Mouse (Mus musculus) intestine, postnatal 0 days (tissue): ENCODE measurements around the gene Jdp2. TPM values are rescaled to one million over a fixed set of nuclear protein-coding genes. Genes with fewer than 3 reads are reported as not detected.

Experiments
- ATAC-seq: fragments of 200-750 bp; cut with Nextera tagmentation; 2 replicates; pipeline ENCODE4 v1.8.0; 2017; ENCODE audit warnings: mild to moderate bottlenecking, moderate TSS enrichment, moderate library complexity
- H3K27ac ChIP-seq: fragments of 300-500 bp; sonication (generic); 2 replicates; pipeline ENCODE4 v1.5.1; 2014; ENCODE audit warnings: mild to moderate bottlenecking, low read depth, low read length, moderate library complexity
- H3K27me3 ChIP-seq: fragments of 300-500 bp; sonication (generic); replicated peaks from 2 replicates; pipeline ENCODE4 v1.6.1; 2014; ENCODE audit warnings: low read length, mixed read lengths; ENCODE audit not compliant: control insufficient read depth, insufficient read depth
- H3K36me3 ChIP-seq: fragments of 300-500 bp; sonication (generic); 2 replicates; pipeline ENCODE4 v1.6.1; 2014; ENCODE audit warnings: mild to moderate bottlenecking, moderate library complexity; ENCODE audit not compliant: control insufficient read depth, insufficient read depth
- H3K4me1 ChIP-seq: fragments of 300-500 bp; sonication (generic); replicated peaks from 2 replicates; pipeline ENCODE4 v1.6.1; 2014; ENCODE audit warnings: antibody characterized with exemption, low read length, mixed read lengths; ENCODE audit not compliant: control insufficient read depth, insufficient read depth
- H3K4me2 ChIP-seq: fragments of 300-500 bp; sonication (generic); replicated peaks from 2 replicates; pipeline ENCODE4 v1.6.1; 2014; ENCODE audit warnings: low read depth, mild to moderate bottlenecking, moderate library complexity
- H3K4me3 ChIP-seq: fragments of 300-500 bp; sonication (generic); 2 replicates; pipeline ENCODE4 v1.5.1; 2014; ENCODE audit warnings: low read depth, low read length
- H3K9ac ChIP-seq: fragments of 300-500 bp; sonication (generic); 2 replicates; pipeline ENCODE4 v1.6.1; 2014; ENCODE audit warnings: mild to moderate bottlenecking, low read depth, low read length
- H3K9me3 ChIP-seq: fragments of 300-500 bp; sonication (generic); 2 replicates; pipeline ENCODE4 v1.6.1; 2016; ENCODE audit warnings: mixed run types; ENCODE audit not compliant: control insufficient read depth
- CTCF ChIP-seq: sonication (generic); IDR thresholded peaks from 2 replicates; pipeline ENCODE4 v1.5.1; 2016; ENCODE audit warnings: low read depth, mild to moderate bottlenecking, control low read depth, antibody characterized with exemption, moderate library complexity
- WGBS: fragments of 180-500 bp; shearing (Covaris S2); extraction: QIAGEN DNeasy Blood & Tissue Kit; methylation state at CpG from one replicate; pipeline ENCODE4 v1.1.7; 2014; 5-methylcytosine and 5-hydroxymethylcytosine counted together
- polyA plus RNA-seq: library from polyadenylated mRNA; unstranded; fragments of >200 nt; fragmentation: Nextera tagmentation; extraction: Ambion mirVana; gene quantifications from 2 replicates; pipeline ENCODE4 v1.2.1, GENCODE M21; 2015

The Jdp2 gene
- polyA plus RNA-seq, 1 experiment from 2014 or later = 0.44 TPM

GRCm38 (mm10) chr12:85603767-85604166 is 4.9 kb downstream of the Jdp2 start:
- WGBS = 57% methylated on average over 9 of the region's 9 CpGs
- Histone ChIP-seq H3K27ac (no peak overlapping the region), H3K4me1 (no peaks in the 10 kb centered on the region), H3K36me3 (peaks cover 7% of the 10 kb centered on the region; the same call in 1 of the 2 replicates), H3K9ac (no peak overlapping the region), H3K27me3 (peaks cover 6% of the 10 kb centered on the region; the same call in 1 of the 2 replicates), H3K9me3 (no peaks in the 10 kb centered on the region), H3K4me2 (no peak overlapping the region), H3K4me3 (no peak overlapping the region)
- no peak for ATAC-seq
- TF ChIP-seq CTCF = no peak

GRCm38 (mm10) chr12:85604301-85604998 is 5.6 kb downstream of the Jdp2 start:
- H3K4me1 ChIP-seq = no peaks in the 10 kb centered on the region
- H3K9ac ChIP-seq = no peak overlapping the region
- H3K36me3 ChIP-seq = peaks cover 8% of the 10 kb centered on the region; the same call in 1 of the 2 replicates
- 0 out of 2 replicates have a peak overlapping the region, but pooled peaks have one; percentile 29 for H3K27ac ChIP-seq
- ATAC-seq = no peak
- no peaks in the 10 kb centered on the region for H3K9me3 ChIP-seq
- TF ChIP-seq CTCF = no peak
- peaks cover 6% of the 10 kb centered on the region; the same call in 1 of the 2 replicates for H3K27me3 ChIP-seq
- H3K4me3 ChIP-seq = no peak overlapping the region
- 50% methylated on average over 9 of the region's 9 CpGs for WGBS
- no peak overlapping the region for H3K4me2 ChIP-seq

GRCm38 (mm10) chr12:85607519-85608449 is 9.0 kb downstream of the Jdp2 start:
- WGBS = 71% methylated on average over 14 of the region's 14 CpGs
- Histone ChIP-seq H3K9ac (no peak overlapping the region), H3K27me3 (no peaks in the 10 kb centered on the region), H3K9me3 (no peaks in the 10 kb centered on the region), H3K4me1 (no peaks in the 10 kb centered on the region), H3K4me3 (no peak overlapping the region), H3K4me2 (no peak overlapping the region), H3K36me3 (peaks cover 27% of the 10 kb centered on the region; the same call in 1 of the 2 replicates), H3K27ac (no peak overlapping the region)
- TF ChIP-seq CTCF = no peak
- no peak for ATAC-seq

- Histone ChIP-seq H3K4me1 (no peaks in the 10 kb centered on the region), H3K4me3 (no peak overlapping the region), H3K4me2 (no peak overlapping the region), H3K27ac (no peak overlapping the region), H3K36me3 (peaks cover 27% of the 10 kb centered on the region), H3K9ac (no peak overlapping the region), H3K9me3 (no peaks in the 10 kb centered on the region), H3K27me3 (no peaks in the 10 kb centered on the region)
- 82% methylated on average over 9 of the region's 9 CpGs for WGBS
- no peak for TF ChIP-seq CTCF
- ATAC-seq = no peak
These were observed 11.3 kb downstream of the Jdp2 start for GRCm38 (mm10) chr12:85610167-85610566.

- TF ChIP-seq CTCF = no peak
- Histone ChIP-seq H3K9ac (no peak overlapping the region), H3K36me3 (peaks cover 21% of the 10 kb centered on the region), H3K4me2 (no peak overlapping the region), H3K27me3 (no peaks in the 10 kb centered on the region), H3K4me1 (no peaks in the 10 kb centered on the region), H3K4me3 (no peak overlapping the region), H3K9me3 (no peaks in the 10 kb centered on the region), H3K27ac (no peak overlapping the region)
- no peak for ATAC-seq
- 38% methylated on average over 4 of the region's 4 CpGs for WGBS
These were observed 15.3 kb downstream of the Jdp2 start for GRCm38 (mm10) chr12:85614090-85614489.

- H3K9me3 ChIP-seq = no peaks in the 10 kb centered on the region
- no peaks in the 10 kb centered on the region for H3K27me3 ChIP-seq
- no peak for ATAC-seq
- H3K4me1 ChIP-seq = no peaks in the 10 kb centered on the region
- no peak overlapping the region for H3K4me3 ChIP-seq
- H3K36me3 ChIP-seq = peaks cover 9% of the 10 kb centered on the region
- no peak overlapping the region for H3K9ac ChIP-seq
- TF ChIP-seq CTCF = no peak
- H3K4me2 ChIP-seq = no peak overlapping the region
- no peak overlapping the region for H3K27ac ChIP-seq
- 71% methylated on average over 8 of the region's 8 CpGs for WGBS
These were observed 16.7 kb downstream of the Jdp2 start for GRCm38 (mm10) chr12:85615486-85615885.
